Mouse (Mus musculus): Measurements from ENCODE around the gene Cd160.

The Cd160 gene

DNA sequence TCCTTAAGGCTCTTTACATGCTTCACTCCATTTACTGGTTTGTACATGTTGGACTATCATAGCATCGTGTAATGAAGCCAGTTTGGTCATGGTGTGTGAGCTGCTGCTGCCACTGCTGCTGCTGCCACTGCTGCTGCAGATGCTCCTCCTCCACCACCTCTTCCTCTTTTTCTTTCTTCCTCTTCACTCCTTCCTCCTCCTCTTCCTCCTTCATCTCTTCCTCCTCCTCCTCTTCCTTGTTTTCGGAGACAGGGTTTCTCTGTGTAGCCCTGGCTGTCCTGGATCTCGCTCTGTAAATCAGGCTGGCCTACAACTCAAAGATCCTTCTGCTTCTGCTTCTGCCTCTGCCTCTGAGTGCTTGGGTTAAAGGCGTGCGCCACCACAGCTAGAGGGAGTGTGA, 59.2 kb downstream of the Cd160 start:
- no peak for DNase-seq (ENCODE audit: inconsistent age in 2 of 2, low spot score in 1 of 2)

DNA sequence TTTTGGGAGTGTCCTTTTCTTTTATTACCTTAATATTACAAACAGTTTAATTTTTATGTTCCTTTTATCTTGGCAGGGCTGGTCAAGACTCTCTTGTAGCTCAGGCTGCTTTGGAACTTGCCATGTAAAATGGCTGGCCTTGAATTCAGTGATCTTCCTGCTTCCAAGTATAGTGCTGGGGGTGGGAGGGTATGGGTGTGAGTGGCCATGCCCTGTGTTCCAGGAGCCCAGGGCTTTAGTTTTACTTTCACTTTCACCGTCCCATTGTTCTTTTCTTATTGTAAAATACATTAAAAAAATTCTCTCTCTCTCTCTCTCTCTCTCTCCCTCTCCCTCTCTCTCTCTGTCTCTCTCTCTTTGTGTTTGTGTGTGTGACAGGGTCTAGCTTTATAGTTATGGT, 64.6 kb downstream of the Cd160 start:
- peak in 1 of 2 experiments; percentile 56 for DNase-seq (ENCODE audit: inconsistent age in 2 of 2, low spot score in 1 of 2)

DNA sequence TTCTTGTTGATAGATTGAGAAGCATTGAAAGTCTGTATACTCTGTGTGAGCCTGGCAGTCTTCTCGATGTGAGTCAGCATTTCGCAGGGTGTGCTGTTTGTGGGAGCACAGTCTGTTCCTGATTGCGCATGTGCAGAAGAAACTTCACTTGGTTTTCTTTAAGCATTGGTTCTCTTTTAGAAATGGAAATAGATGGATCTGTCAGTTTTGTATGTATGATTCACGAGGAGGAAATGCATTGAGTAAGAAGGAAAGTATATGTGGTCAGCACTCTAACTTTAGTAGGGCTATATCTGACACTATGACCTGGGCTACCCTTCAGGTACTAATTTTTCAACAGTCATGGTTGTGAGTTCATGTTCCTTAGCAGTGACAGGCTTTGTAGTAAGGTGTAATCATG, 69.5 kb downstream of the Cd160 start:
- peak in 1 of 2 experiments; percentile 40 for DNase-seq (ENCODE audit: inconsistent age in 2 of 2, low spot score in 1 of 2)

DNA sequence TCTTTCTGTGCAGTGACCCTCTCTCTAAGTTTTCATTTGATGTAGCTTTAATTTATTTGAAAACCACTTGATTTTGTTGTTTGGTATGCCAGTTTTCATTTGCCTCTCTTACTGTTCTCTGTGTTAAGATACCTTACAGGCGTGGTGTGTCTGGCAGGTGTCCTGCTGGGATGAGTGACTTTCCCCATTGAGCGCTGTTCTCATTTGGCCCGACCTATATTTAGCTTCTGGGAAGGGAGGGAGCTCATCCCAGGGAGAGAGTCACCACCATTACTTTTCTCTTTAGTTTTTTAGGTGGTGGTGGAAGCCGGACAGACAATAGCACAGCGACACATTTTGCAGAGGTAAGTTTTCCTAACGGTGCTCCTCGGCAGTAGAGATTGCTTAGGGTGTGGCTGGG, 71.5 kb downstream of the Cd160 start:
- DNase-seq (ENCODE audit: inconsistent age in 2 of 2, low spot score in 1 of 2), result no peak

DNA sequence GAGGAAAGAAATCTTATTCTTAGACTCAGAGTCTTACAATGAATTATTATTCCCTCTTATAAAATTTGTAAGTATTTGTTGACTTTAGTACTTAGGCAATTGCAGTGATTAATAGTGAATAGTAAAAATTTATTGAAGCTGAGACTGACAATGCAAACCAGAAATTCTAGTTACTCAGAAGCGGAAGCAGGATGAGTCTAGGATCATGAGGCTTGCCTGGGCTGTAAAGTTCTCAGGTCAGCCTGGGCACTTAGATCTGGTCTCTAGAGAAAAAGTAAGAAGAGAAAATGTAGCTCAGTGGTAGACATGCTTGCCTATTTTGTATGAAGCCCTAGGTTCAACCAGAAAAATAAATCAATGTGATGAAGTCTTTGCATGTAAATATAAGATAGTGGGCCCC, 73.2 kb downstream of the Cd160 start:
- no peak for DNase-seq (ENCODE audit: inconsistent age in 2 of 2, low spot score in 1 of 2)
